Mouse (Mus musculus) layer of hippocampus, postnatal 14 days (tissue): ENCODE results near the gene Vwa2. TPM values are rescaled to one million over a fixed set of nuclear protein-coding genes. Genes with fewer than 3 reads are reported as not detected.
A peak's percentile ranks its signal among the peaks of the same experiment; 100 is the strongest.

ENCODE experiments used
- DNase-seq, 2 experiments: peaks; one replicate each; pipeline ENCODE4 v3.0.0; 2021 to 2022; ENCODE audit warnings: low spot score in 2 of 2, mixed read lengths in 1 of 2
- total RNA-seq, 2 experiments: library from RNA; stranded (reverse); gene quantifications; 2 replicates each; pipeline ENCODE4 v1.2.3; 2021

The Vwa2 gene
- total RNA-seq, 2 experiments from 2014 or later, result 0.19 to 0.28 TPM

DNA sequence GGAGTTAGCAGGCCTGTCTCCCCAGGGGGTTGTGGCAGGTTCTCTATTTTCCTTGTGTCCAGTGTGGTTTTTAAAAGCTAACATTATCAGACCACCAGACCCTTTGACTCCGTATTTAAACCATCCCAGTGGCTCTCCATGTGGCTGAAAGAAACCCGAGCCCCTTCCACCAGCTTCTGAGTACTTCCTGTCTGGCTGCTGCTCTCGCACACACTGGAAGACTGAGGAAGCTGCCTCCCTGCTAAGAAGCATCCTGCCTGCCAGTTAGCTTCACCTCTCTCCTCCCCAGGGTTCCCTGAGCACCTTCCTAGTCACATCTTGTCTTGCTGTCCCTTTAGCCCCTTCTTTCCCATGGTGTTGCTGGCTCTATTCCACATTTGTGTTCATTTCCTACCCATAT is 33.8 kb downstream of the Vwa2 start:
- no peak for DNase-seq

- DNase-seq, result peak; percentile 24 to 49
Measured at GRCm38 (mm10) chr19:56908472-56909270, 34.6 kb downstream of the Vwa2 start.

DNA sequence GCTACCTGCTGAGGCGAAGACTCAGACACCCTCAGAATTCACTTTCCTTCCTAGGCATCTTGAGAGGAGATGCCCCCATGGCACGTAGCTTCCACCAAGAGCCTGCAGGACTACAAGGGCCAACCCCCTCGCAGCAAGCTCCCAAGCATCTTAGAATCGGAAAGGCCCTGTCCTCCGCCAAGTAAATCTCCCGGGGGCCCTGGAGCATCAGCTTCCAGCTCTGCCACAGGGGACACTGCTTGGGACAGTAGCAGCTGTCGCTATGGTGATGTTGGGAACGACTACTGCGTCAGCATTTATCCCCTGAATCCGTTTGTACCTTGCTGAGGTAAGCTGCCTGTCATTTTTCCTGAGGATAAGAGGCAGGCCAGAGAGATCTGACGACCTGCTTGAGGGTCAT is 36.5 kb downstream of the Vwa2 start:
- no peak for DNase-seq

GRCm38 (mm10) chr19:56913761-56914160 is 39.7 kb downstream of the Vwa2 start:
- DNase-seq, result no peak

- DNase-seq, result no peak
Measured at GRCm38 (mm10) chr19:56914658-56915057, 40.6 kb downstream of the Vwa2 start.

GRCm38 (mm10) chr19:56915084-56915483 is 41.0 kb downstream of the Vwa2 start:
- DNase-seq, result no peak

- peak; percentile 73 to 87 for DNase-seq
Measured at GRCm38 (mm10) chr19:56919628-56920027, 45.6 kb downstream of the Vwa2 start.

DNA sequence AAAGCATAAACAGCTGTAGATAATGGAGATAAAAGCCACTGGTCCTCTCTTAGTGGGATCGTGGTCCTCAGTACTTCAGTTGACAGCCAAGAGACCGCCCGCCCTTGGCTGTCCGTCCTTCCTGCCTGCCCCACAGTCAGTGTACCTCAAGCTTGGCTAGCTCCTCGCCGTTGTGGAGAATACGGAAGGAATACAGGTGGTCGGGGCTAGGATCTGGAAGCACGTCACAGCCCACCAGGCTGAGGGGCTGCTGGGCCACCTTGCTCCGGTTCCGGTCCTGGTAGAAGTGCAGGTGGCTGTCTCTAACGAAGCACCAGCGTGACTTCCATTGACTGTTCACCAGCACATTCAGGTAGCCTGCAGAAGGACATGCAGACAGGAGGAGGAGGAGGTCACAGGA is 46.2 kb downstream of the Vwa2 start:
- no peak for DNase-seq

DNA sequence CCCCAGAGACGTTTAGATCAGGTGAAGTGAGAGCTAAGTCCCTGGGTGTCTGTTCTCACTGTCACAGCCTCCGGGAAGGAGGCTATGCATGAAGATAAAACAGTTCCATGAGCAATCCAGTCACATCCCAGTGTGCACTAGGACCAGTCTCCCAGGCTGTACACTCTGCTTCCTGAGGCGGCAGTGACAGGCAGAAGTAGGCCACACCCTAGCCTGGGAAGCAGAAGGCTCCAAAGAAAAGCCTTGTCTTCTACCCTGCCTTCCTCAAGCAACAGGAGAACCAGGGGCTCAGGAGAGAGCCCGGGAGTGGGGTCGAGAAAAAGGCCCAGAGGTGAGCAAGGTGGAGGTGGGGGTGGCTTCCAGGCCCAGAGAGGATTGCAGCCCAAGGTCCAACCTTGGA is 47.7 kb downstream of the Vwa2 start:
- no peak for DNase-seq

GRCm38 (mm10) chr19:56929392-56929791 is 55.3 kb downstream of the Vwa2 start:
- DNase-seq, result no peak

DNA sequence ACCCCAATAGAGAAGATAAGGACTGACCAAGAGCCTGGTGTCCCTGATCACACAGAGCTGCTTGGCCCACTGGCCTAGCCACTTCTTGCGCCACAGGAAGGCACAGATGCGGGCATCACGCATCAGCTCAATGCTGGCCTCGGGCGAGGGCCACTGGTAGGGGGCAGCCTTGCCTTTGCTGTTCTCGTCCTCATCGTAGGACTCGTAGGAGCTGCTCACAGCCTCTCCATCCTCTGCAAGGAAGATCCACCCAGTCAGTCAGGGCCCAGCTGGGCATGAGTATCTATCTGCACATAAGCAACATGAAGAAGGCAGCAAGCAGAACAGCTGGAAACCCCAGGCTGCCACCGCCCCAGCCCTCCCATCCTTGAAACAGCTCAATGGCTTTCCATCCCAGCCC is 56.0 kb downstream of the Vwa2 start:
- DNase-seq, result no peak

DNA sequence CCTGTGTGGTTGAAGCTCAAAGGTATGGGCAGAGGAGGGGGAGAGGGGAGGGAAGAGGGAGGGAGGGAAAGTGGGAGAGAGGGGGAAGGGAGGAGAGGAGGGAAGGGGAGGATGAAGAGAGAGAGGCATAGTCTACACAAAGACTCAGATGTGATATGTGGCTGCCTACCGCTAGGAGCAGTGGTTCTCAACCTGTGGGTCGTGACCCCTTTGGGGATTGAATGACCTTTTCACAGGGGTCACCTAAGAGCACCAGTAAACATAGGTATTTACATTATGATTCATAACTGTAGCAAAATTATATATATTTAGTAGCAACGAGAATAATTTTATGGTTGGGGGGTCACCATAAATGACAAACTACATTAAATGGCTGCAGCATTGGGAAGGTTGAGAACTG is 59.8 kb downstream of the Vwa2 start:
- no peak for DNase-seq

DNA sequence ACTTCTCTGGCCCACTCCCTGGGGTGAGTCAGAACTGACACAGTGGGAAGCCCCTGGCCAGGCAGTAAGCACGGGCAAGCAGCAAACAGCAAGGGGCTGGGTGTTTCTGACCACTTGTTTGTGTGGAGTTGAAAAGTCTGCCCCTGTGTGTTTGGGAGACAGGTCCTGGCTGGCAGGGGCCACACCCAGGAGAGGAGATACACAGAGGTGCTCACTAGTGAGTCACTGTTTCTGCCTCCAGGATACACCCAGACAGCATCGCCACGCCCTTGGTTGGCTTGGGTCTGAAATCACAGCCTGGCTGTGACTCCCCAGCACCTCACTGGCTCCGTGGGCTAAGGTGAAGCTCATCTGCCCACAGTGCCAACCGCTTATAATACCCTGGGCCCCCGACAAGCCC is 61.1 kb downstream of the Vwa2 start:
- DNase-seq, result no peak

DNA sequence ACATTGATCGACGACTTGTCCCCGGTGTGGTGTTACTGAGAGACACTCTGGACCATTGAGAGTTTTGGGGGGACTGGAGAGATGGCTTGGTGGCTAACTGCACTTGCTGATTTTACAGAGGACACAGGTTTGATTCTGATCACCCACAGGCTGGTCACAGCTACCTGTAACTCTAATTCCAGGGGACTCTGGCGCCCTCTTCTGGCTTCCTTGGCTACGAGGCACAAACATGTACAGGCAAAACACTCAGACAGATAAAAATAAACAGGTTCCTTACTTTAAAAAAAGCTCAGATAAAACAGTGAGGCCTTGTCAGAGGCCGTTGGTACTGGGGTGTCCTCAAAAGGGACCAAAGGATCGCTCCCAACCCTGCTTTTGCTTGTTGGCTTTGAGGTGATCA is 61.7 kb downstream of the Vwa2 start:
- no peak for DNase-seq

DNA sequence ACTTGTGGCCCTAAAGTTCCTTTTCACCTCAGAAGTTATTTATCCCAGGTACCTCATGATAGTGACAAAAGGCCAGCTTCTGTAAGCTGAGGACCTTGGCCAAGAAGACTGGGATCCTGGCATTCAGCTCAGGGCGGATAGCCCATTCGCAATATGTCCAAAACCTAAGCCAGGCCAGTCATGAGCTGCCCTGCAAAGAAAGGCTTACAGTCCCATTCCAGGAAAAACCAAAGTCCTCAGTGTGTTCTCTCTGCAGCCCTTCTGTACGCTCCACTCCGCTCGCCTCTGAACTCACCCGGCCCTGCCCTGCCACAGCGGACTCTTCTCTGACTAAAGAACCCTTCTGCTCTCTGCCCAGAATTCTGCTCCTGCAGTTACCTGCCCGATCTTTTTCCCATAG is 62.2 kb downstream of the Vwa2 start:
- DNase-seq, result no peak

DNA sequence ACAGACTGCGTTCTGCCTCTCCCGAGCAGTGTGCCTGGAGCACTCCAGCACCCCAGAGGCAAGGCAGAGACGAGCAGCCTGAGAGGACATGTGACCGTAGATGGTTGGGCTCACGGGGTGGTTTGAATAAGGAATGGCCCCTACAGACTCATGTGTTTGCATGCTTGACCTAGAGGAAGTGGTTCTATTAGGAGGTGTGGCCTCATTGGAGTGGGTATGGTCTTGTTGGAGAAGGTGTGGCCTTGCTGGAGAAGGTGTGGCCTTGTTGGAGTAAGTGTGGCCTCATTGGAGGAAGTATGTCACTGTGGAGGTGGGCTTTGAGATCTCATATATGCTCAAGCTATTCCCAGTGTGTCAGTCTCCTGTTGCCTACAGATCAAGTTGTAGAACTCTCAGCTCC is 63.9 kb downstream of the Vwa2 start:
- DNase-seq, result no peak

DNA sequence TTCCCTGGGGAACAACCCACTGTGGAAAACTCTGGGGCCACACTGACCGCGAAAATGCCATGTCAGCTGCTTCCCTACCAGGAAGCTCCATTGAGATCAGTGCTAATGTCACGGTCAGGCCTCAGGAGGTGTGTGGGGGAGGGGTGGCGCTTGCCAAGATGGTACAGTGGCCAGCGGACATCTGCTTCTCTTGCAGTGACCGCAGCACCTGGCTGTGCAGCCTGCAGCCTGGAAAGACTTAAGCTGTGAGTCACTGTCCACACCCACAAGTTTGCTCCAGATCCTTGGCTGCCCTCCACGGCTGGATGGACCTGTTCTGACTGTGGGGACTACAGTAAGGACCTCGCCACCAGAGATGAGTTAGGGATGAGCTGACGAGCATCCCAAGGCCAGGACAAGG is 65.8 kb downstream of the Vwa2 start:
- no peak for DNase-seq

- no peak for DNase-seq
Measured at GRCm38 (mm10) chr19:56940507-56940906, 66.5 kb downstream of the Vwa2 start.

DNA sequence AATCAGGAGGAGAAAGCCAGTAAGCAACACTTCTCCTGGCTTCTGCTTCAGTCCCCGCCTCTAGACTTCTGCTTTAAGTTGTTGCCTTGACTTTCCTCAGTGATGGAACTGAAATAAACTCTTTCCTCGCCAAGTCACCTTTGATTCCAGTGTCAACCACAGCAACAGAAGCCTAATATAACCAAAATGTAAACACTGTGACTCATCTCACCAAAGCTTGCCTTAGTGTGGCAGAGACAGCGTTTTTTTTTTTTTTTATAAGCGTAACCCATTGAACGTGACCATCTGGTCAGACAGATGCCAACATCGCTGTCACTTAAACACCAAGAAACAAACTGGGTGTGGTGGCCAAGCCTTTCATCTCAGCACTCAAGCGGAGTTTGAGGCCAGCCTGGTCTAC is 68.2 kb downstream of the Vwa2 start:
- DNase-seq, result no peak

DNA sequence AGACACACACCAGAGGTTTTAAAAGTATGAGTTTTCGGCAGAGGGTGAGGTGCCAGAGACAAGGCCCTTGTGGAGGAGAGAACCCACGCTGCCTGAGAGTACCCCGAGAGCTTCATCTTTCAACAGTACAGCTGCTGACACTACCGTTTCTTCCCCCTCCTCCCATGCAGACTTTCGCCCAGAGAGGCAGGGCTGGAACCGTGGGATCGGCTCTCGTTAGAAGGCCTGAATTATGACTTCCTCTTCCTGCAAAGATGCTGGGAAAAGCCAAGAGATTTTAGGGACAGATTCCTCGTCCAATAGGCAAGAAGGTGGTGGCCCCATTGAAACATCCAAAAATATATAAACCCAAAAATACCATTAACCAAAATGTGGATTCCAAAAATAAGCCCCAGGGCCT is 70.2 kb downstream of the Vwa2 start:
- DNase-seq, result no peak

- DNase-seq, result no peak
Measured at GRCm38 (mm10) chr19:56944826-56945225, 70.8 kb downstream of the Vwa2 start.

DNA sequence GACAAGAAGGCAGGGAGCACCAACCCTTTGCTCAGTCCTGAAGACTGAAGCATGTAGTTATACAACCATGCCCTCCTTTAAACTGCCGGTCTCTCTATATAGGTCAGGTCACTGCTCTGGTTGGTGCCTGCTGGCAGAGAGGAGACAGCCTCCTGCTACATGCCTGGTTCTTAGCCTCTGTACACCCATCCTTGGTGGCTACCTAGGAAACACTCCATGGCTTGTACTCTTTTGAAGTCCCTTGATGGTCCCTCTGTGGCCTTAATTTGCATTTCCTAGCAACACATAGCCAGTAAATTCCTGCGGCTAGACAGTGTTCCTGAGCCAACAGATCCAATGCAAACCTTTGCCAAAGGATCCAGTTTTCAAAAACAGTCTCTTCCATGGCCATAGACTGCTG is 71.6 kb downstream of the Vwa2 start:
- no peak for DNase-seq

DNA sequence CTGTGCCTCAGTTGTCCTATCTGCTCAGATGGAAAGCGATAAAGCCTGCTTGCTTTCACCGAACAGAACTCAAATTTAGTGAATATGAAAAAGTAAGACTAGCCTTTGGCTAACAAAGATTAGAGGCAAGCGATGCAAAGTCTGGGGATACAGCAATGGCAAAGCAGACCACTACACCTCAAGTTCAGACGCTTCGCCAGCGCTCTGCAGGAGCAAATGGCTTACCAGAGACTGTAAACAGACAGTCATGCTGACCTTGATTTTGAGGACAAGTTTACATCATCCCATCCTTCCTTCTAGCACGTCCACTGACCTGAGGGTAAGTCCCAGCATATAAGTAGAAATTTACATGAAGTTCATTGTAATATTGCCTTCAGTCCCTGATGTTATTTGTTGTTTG is 72.2 kb downstream of the Vwa2 start:
- no peak for DNase-seq

GRCm38 (mm10) chr19:56946727-56947126 is 72.7 kb downstream of the Vwa2 start:
- no peak for DNase-seq
